Mouse (Mus musculus) forebrain, embryonic 13.5 days (tissue): ENCODE measurements around the gene Adap1. TPM values are rescaled to one million over a fixed set of nuclear protein-coding genes. Genes with fewer than 3 reads are reported as not detected.
A peak's percentile ranks its signal among the peaks of the same experiment; 100 is the strongest.

Source experiments
- ATAC-seq: fragments of 200-750 bp; cut with Nextera tagmentation; 2 replicates; pipeline ENCODE4 v1.8.0; 2017
- H3K27ac ChIP-seq: fragments of 300-500 bp; sonication (generic); 2 replicates; pipeline ENCODE4 v1.5.1; 2015; ENCODE audit warnings: inconsistent platforms, mild to moderate bottlenecking, moderate library complexity
- H3K27me3 ChIP-seq: fragments of 300-500 bp; sonication (generic); 2 replicates; pipeline ENCODE4 v1.6.1; 2015; ENCODE audit warnings: mild to moderate bottlenecking, inconsistent platforms
- H3K36me3 ChIP-seq: fragments of 300-500 bp; sonication (generic); 2 replicates; pipeline ENCODE4 v1.6.1; 2015; ENCODE audit warnings: mild to moderate bottlenecking, inconsistent platforms; ENCODE audit not compliant: poor library complexity, severe bottlenecking
- H3K4me1 ChIP-seq: fragments of 300-500 bp; sonication (generic); 2 replicates; pipeline ENCODE4 v1.6.1; 2015; ENCODE audit warnings: inconsistent platforms
- H3K4me2 ChIP-seq: fragments of 300-500 bp; sonication (generic); 2 replicates; pipeline ENCODE4 v1.6.1; 2015; ENCODE audit warnings: inconsistent platforms, mild to moderate bottlenecking, moderate library complexity
- H3K4me3 ChIP-seq: fragments of 300-500 bp; sonication (generic); 2 replicates; pipeline ENCODE4 v1.5.1; 2015; ENCODE audit warnings: mild to moderate bottlenecking, inconsistent platforms
- H3K9ac ChIP-seq: fragments of 300-500 bp; sonication (generic); 2 replicates; pipeline ENCODE4 v1.6.1; 2015; ENCODE audit warnings: mild to moderate bottlenecking, inconsistent platforms
- H3K9me3 ChIP-seq: fragments of 300-500 bp; sonication (generic); replicated peaks from 2 replicates; pipeline ENCODE4 v1.6.1; 2016; ENCODE audit warnings: inconsistent platforms
- WGBS: fragments of 180-500 bp; shearing (Covaris S2); methylation state at CpG from one replicate; pipeline ENCODE4 v1.1.7; 2015; 5-methylcytosine and 5-hydroxymethylcytosine counted together
- polyA plus RNA-seq: library from polyadenylated mRNA; unstranded; fragments of >200 nt; fragmentation: Nextera tagmentation; extraction: Ambion mirVana; gene quantifications from 2 replicates; pipeline ENCODE4 v1.2.1, GENCODE M21; 2015

Gene Adap1
- polyA plus RNA-seq, 1 experiment from 2014 or later = 3.8 TPM

DNA sequence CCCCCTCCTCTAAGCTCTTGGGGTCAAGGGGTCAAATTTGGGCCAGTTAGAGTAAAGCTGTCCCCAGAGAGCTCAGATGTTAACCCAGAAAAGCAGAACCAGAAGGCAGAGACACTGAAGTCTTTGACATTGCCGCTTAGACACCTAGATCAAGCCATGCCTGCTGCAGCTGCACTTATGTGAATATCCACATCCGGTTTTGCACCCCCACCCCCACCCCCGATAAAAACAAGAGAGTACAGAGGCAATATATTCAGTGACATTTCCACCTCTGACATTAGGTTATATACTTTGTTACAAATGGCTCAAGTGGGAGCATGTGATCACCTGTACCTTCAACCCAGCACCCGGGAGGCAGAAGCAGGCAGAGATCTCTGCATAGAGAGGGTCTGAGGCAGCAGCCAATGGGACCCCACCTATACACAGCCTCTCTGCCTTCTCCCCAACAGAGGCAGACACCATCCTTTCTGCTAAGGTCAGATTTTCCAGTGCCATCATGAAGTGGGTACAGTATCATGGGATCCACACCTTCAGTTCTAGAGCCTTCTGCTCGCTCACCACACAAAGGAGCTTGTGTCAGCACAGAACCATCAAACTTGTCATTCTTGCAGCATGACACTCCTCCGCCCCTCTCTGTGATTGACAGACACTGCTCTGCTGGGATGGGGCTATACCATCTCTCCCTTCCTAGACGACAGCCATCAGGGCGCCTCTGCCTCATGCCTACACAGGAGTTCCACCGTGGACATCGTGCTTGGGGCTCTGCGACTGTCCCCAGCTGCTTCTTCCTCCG lies 34.8 kb downstream of the Adap1 start:
- Histone ChIP-seq H3K4me3 (no peak overlapping the region), H3K27ac (no peak overlapping the region), H3K4me1 (no peaks in the 10 kb centered on the region), H3K36me3 (no peaks in the 10 kb centered on the region), H3K27me3 (no peaks in the 10 kb centered on the region), H3K4me2 (no peak overlapping the region), H3K9me3 (no peaks in the 10 kb centered on the region), H3K9ac (no peak overlapping the region)
- WGBS = 88% methylated on average over 12 of the region's 12 CpGs
- no peak for ATAC-seq

DNA sequence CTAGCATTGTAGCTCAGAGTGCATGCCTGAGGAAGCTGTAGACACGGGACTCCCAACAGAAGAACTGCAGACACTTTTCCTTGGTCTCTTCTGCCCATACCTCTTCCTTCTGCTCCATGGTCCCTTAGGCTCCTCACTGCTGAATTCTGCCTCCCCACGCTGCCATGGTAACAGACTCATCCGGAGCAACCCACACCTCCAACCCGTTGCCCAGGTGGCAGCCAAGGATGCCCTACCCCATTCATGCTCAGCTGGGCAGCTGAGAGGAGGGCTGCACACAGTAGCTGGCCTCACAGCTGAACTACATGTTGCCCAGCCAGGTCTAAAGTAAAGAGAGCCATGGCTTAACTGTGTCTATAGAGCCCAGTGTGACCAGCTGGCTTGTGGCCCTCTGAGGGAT lies 36.8 kb downstream of the Adap1 start:
- no peaks in the 10 kb centered on the region for H3K4me1 ChIP-seq
- H3K9ac ChIP-seq = no peak overlapping the region
- no peaks in the 10 kb centered on the region for H3K9me3 ChIP-seq
- H3K36me3 ChIP-seq = no peaks in the 10 kb centered on the region
- no peak for ATAC-seq
- H3K27me3 ChIP-seq = no peaks in the 10 kb centered on the region
- no peak overlapping the region for H3K4me2 ChIP-seq
- no peak overlapping the region for H3K27ac ChIP-seq
- 78% methylated on average over 4 of the region's 4 CpGs for WGBS
- H3K4me3 ChIP-seq = no peak overlapping the region

DNA sequence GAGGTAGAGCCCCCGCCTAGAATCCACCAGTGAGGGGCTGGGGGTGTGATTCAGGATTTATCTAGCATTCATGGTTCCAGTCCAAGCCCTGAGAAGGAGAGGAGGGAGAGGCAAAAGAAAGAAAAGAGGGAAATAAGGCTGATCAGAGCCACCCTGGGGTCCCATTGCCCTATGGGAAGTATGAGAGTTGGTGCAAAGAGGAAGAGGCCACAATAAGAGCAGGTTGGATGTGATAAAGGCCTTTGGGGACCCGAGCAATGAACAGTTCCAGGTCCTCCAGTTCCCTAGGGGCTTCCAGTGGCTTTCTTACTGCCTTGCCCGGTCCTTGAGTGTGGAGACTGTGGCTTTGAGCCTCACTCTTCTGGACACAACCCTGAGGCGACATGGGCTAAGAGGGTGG lies 37.6 kb downstream of the Adap1 start:
- H3K4me1 ChIP-seq = no peaks in the 10 kb centered on the region
- no peaks in the 10 kb centered on the region for H3K36me3 ChIP-seq
- WGBS = 93% methylated on average over 4 of the region's 4 CpGs
- no peak overlapping the region for H3K9ac ChIP-seq
- H3K4me3 ChIP-seq = no peak overlapping the region
- no peak for ATAC-seq
- no peaks in the 10 kb centered on the region for H3K27me3 ChIP-seq
- H3K9me3 ChIP-seq = no peaks in the 10 kb centered on the region
- H3K4me2 ChIP-seq = no peak overlapping the region
- no peak overlapping the region for H3K27ac ChIP-seq

DNA sequence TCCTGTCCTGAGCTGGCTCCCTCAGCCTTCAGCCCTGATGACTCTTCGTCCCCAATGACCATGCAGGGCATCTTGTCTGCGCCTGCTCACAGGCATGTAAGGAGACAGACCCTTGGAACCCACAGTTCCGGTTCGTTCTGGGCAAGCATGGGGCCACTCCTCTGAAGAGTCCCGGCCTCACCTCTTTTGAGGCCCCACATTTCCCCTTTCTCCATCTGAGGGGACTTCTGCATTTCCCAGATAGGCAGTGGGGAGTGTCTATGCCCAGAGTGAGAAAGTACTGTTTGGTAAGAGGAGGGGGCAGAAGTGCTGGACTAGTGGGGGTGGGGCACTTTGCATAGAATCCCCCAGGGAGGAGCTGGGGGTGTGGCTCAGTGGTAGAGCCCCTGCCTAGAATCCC lies 38.3 kb downstream of the Adap1 start:
- H3K4me3 ChIP-seq = no peak overlapping the region
- 92% methylated on average over 5 of the region's 5 CpGs for WGBS
- ATAC-seq = no peak
- no peaks in the 10 kb centered on the region for H3K9me3 ChIP-seq
- H3K27ac ChIP-seq = no peak overlapping the region
- H3K9ac ChIP-seq = no peak overlapping the region
- H3K36me3 ChIP-seq = no peaks in the 10 kb centered on the region
- H3K4me2 ChIP-seq = no peak overlapping the region
- H3K27me3 ChIP-seq = no peaks in the 10 kb centered on the region
- H3K4me1 ChIP-seq = no peaks in the 10 kb centered on the region

DNA sequence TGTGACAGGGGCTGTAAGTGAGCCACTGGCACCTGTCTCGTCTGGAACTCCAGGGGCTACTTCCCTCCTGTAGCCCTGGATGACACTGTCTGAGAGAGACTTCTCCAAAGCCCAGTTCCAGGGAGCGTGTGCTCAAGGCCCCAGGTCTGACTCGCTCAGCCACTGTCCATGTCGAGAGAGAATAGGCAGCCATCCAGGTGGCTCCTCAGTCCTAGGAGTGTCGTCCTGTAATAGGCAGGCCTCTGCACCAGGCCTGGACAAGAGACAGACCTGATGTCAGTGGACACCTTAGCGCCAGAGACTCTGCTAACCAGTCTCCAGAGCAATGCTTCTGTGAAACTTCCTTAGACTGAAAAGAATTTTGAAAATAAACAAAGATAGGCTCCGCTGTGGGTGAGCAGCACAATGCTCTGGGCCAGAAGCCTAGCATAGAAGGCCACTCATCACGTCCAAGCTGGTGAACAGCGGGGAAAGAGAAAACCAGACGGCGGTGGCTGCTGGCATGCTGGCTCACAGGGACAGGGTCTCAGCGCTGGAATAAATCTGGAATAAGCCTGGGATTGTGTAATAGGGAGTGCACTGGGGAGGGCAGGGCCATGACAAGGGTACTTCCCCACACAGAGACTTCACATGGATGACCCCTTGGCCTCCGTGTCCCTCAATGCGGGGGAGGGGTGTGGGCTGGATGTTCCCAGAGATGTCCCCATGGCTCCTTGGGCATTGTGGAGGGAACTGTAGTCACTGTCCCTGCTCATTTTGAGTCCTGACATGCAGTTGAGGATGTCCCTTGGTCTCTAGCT lies 39.1 kb downstream of the Adap1 start:
- Histone ChIP-seq H3K36me3 (no peaks in the 10 kb centered on the region), H3K4me2 (no peak overlapping the region), H3K27me3 (no peaks in the 10 kb centered on the region), H3K4me3 (no peak overlapping the region), H3K27ac (no peak overlapping the region), H3K9ac (no peak overlapping the region), H3K4me1 (no peaks in the 10 kb centered on the region), H3K9me3 (no peaks in the 10 kb centered on the region)
- no peak for ATAC-seq
- 76% methylated on average over 14 of the region's 14 CpGs for WGBS

DNA sequence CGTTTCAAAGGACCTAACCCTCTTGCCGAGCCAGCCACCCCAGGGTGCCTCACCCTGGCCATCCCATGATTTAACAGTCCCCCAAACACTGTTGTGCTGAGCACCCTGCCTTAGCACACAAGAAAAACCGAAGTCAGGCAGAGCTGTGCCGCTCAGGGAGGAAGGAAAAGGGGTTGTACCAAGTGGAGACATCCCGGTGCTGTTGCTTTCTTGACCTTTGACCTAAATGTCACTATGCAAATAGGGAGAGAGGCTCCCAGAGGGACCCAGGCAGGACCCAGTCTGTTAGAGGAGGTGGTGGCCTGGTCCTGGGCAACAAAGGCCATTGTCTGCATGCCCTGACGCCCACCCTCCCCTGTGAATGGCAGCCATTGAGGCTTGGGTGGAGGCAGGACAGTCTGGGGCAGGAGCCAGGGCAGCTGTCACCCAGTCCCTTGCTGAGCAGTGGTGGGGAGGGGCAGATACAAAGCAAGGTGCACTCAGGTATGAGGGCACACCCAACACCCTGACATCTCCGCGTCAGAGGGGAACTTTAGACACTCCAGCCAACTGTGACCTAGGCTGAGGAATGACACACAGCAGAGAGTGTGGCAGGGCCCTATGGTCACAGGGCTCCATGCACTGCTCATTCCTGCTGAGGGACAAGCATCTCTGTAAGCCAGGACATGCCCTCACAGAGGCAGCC lies 39.9 kb downstream of the Adap1 start:
- no peaks in the 10 kb centered on the region for H3K9me3 ChIP-seq
- ATAC-seq = no peak
- WGBS = 55% methylated on average over 8 of the region's 8 CpGs
- no peaks in the 10 kb centered on the region for H3K36me3 ChIP-seq
- H3K9ac ChIP-seq = no peak overlapping the region
- H3K27ac ChIP-seq = no peak overlapping the region
- no peak overlapping the region for H3K4me2 ChIP-seq
- no peaks in the 10 kb centered on the region for H3K4me1 ChIP-seq
- no peaks in the 10 kb centered on the region for H3K27me3 ChIP-seq
- H3K4me3 ChIP-seq = no peak overlapping the region

DNA sequence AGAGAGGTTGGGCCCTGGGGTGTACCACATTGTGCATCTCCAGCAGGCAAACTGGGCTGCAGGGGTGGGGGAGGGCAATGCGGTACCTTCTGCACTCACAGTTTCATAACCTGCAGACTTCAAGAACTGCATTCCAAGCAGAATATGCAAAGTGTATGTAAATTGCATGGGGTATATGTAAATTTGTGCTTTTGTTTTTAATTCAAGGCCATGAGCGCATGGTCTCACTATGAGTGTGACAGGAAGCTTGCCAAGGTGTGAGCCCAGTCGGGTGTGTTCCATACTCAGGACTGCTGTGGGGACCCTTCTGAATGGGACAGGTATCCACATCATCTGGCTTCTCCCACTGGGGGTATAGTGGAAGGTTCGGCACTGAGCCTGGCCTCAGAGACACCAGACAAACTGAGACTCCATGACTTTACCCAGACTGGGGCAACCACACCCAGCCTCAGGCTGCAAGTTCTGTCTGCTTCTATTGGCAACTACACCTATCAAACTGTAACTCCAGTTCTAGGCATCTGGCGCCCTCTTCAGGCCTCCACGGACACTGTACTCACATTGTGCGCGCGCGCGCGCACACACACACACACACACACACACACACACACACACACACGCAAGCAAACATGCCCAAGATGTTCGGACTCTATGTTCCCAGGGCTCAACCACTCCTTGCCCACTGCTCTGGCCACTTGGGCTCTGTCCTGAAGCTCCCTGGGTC lies 41.8 kb downstream of the Adap1 start:
- 94% methylated on average over 14 of the region's 14 CpGs for WGBS
- Histone ChIP-seq H3K27me3 (no peaks in the 10 kb centered on the region; the same call in 1 of the 2 replicates), H3K9me3 (no peaks in the 10 kb centered on the region), H3K4me2 (no peak overlapping the region), H3K9ac (no peak overlapping the region), H3K36me3 (no peaks in the 10 kb centered on the region), H3K27ac (no peak overlapping the region), H3K4me3 (no peak overlapping the region), H3K4me1 (no peaks in the 10 kb centered on the region)
- no peak for ATAC-seq

DNA sequence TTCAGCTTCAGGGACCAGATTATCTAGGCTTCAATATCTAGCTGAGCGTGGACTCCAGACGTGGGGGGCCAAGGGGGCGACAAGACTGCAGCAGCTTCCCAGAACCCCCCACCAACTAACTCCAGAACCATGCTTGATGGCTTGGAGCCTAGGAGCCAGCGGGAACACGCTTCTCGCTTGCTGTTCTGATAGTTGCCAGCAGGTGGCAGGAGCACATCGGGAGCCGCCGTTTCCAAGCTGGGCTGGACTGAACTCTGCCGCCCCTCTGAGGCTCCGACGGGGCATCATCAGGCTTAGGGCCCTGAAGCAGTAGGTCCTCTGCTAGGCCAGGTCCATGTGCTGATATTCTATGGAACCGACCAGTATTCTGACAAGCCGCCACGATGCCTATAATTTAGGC lies 43.2 kb downstream of the Adap1 start:
- ATAC-seq = peak; percentile 61; the same call in 1 of the 2 replicates
- no peak overlapping the region for H3K27ac ChIP-seq

DNA sequence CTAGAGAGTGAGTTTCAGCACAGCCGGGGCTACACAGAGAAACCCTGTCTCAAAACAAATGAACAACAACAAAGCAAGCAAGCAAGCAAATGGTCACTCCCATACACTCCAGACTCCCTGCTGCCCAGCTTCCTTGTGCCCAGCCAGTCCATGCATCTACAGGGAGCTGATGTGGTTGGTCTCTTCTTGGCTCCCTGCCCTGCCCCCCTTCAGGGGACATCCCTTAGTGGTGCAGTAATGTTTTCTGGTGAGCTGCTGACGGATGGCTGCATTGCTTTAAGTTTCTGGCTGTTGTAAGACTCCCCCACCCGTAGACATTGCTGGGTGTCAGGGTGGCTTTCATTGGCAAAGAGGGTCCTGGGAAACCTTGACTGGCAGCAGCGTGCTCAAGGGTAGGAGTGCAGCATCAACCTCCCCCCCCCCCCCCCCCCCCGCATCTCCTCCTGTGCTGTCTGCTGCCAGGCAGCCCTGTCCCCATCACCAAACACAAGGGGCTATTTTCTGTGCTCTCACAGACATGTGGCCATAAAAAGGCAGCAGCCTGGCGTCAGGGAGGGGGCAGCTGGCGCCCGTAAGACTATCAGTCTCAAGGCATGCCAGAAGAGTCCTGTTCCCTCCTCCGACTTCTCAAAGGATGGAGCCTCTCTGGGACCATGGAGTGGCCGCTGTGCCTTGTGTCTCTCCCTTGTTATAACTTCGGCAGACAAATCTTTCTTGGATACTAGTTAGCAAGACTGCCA lies 43.9 kb downstream of the Adap1 start:
- no peak overlapping the region for H3K4me3 ChIP-seq
- H3K4me1 ChIP-seq = no peaks in the 10 kb centered on the region
- ATAC-seq = peak; percentile 27; the same call in 1 of the 2 replicates
- H3K27me3 ChIP-seq = no peaks in the 10 kb centered on the region; the same call in 1 of the 2 replicates
- H3K9me3 ChIP-seq = no peaks in the 10 kb centered on the region
- no peaks in the 10 kb centered on the region for H3K36me3 ChIP-seq
- H3K27ac ChIP-seq = no peak overlapping the region
- no peak overlapping the region for H3K4me2 ChIP-seq
- H3K9ac ChIP-seq = no peak overlapping the region
- 65% methylated on average over 11 of the region's 11 CpGs for WGBS

More for the DNA sequence above, 43.2 kb downstream of the Adap1 start:
- 5% methylated on average over 15 of the region's 15 CpGs for WGBS
- no peak overlapping the region; the same call in 1 of the 2 replicates for H3K4me2 ChIP-seq
- H3K27me3 ChIP-seq = no peaks in the 10 kb centered on the region; the same call in 1 of the 2 replicates
- no peaks in the 10 kb centered on the region for H3K4me1 ChIP-seq
- H3K9ac ChIP-seq = no peak overlapping the region
- no peak overlapping the region for H3K4me3 ChIP-seq
- no peaks in the 10 kb centered on the region for H3K36me3 ChIP-seq
- no peaks in the 10 kb centered on the region for H3K9me3 ChIP-seq

DNA sequence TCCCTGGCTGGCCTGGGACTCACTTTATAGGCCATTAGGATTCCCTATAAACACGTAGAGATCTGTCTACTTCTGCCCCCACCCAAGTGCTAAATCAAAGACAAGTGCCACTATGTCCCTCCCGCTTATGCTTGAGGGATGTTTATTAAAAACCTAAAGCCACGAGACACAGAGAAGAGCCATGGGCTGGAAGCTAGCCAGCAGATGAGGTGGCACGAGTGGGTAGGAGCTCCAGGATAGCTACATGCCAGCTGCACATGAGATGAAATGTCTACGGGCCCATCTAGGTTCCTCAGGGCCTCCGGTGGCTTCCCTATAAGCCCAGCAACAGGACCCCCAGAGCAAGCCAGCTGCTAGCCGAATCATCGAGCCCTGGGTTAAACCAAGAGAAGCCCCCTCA lies 48.1 kb downstream of the Adap1 start:
- no peaks in the 10 kb centered on the region for H3K4me1 ChIP-seq
- no peak overlapping the region for H3K4me3 ChIP-seq
- H3K4me2 ChIP-seq = no peak overlapping the region
- no peak overlapping the region for H3K27ac ChIP-seq
- H3K9me3 ChIP-seq = no peaks in the 10 kb centered on the region
- 78% methylated on average over 8 of the region's 8 CpGs for WGBS
- H3K27me3 ChIP-seq = no peaks in the 10 kb centered on the region; the same call in 1 of the 2 replicates
- H3K36me3 ChIP-seq = no peaks in the 10 kb centered on the region
- no peak overlapping the region for H3K9ac ChIP-seq
- no peak for ATAC-seq

DNA sequence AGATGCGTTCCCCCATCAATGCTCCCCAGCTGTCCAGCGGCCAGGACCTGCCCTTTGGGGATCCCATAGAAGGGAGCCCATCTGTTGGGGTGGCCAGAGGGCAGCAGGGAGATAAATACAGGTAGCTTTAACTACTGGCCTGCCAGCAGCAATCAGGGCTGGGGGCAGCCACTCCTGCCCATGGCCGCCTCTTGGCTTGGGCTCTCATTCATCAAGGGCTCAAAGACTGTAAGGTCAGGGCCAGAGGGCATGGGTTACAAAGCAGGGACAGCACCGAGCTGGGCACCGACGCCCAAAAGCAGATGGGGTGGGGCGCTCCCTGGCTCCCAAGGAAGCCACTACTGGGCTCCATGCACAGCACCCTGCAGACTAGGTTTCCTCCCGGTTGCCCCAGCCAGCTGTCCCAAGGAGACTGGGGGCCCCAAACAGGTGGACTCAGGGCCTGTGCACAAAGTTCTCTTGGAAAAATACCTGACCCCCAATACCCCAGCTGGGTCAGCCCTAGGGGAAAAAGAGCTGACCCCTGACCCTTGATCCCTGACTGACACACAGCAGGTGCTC lies 53.3 kb downstream of the Adap1 start:
- H3K9ac ChIP-seq = no peak overlapping the region
- ATAC-seq = no peak
- 63% methylated on average over 8 of the region's 8 CpGs for WGBS

More for the DNA sequence above, 53.3 kb downstream of the Adap1 start:
- Histone ChIP-seq H3K27ac (no peak overlapping the region), H3K4me3 (no peak overlapping the region), H3K4me2 (no peak overlapping the region), H3K27me3 (no peaks in the 10 kb centered on the region), H3K9me3 (no peaks in the 10 kb centered on the region), H3K4me1 (peaks cover 8% of the 10 kb centered on the region; the same call in 1 of the 2 replicates), H3K36me3 (peaks cover 29% of the 10 kb centered on the region)
